9 mouse cellular contexts compared by ENCODE assay signal in genomic region chr15:25358680-25359097, GRCm38 (mm10). TPM values are rescaled to one million over a fixed set of nuclear protein-coding genes. Genes with fewer than 3 reads are reported as not detected.
A peak's percentile ranks its signal among the peaks of the same experiment; 100 is the strongest.
DNase-seq lines count a peak whose midpoint lies in the region; ATAC-seq and TF ChIP-seq lines count a peak whose summit lies in the region.
"Had no signal": no experiment of that assay in that cellular context is flagged by ENCODE, and none has a peak within 500 bp of the region (broad histone marks: within the 10 kb centered on the region; RNA-seq: fewer than 3 reads in every experiment).

No protein-coding gene starts in this region.

- H3K4me2 ChIP-seq in forebrain, embryonic 12.5 days, result peak overlapping the region; percentile 38
- peak overlapping the region; percentile 45 for H3K4me2 ChIP-seq in neural tube, embryonic 15.5 days
- H3K4me2 ChIP-seq in intestine, postnatal 0 days (replicated peaks; ENCODE audit: low read depth), result no peak overlapping the region

- no peak for TF ChIP-seq CTCF in intestine, postnatal 0 days (IDR thresholded peaks at IDR 0.05; ENCODE audit: low read depth)

- no peaks in the 10 kb centered on the region for H3K27me3 ChIP-seq in forebrain, embryonic 12.5 days
- no peaks in the 10 kb centered on the region for H3K27me3 ChIP-seq in neural tube, embryonic 15.5 days (replicated peaks)
- no peaks in the 10 kb centered on the region; the same call in 1 of the 2 replicates for H3K27me3 ChIP-seq in intestine, postnatal 0 days (replicated peaks; ENCODE audit: control insufficient read depth, insufficient read depth, low read length)

- peaks cover 34% of the 10 kb centered on the region for H3K4me1 ChIP-seq in forebrain, embryonic 12.5 days
- H3K4me1 ChIP-seq in neural tube, embryonic 15.5 days, result peaks cover 28% of the 10 kb centered on the region
- no peaks in the 10 kb centered on the region for H3K4me1 ChIP-seq in intestine, postnatal 0 days (replicated peaks; ENCODE audit: control insufficient read depth, insufficient read depth, low read length)

- no peak overlapping the region for H3K9ac ChIP-seq in forebrain, embryonic 12.5 days
- 0 out of 2 replicates have a peak overlapping the region, but pooled peaks have one; percentile 26 for H3K9ac ChIP-seq in neural tube, embryonic 15.5 days (replicated peaks)
- no peak overlapping the region for H3K9ac ChIP-seq in intestine, postnatal 0 days (ENCODE audit: low read depth, low read length)

- 24% methylated on average over 14 of the region's 14 CpGs for WGBS in forebrain, embryonic 12.5 days
- 43% methylated on average over 14 of the region's 14 CpGs for WGBS in neural tube, embryonic 15.5 days
- 67% methylated on average over 14 of the region's 14 CpGs for WGBS in intestine, postnatal 0 days

- peak; percentile 45; the same call in 1 of the 2 replicates for ATAC-seq in forebrain, embryonic 12.5 days (ENCODE audit: low FRiP score)
- peak; percentile 60; the same call in 1 of the 2 replicates for ATAC-seq in neural tube, embryonic 15.5 days (ENCODE audit: low FRiP score)
- ATAC-seq in intestine, postnatal 0 days, result no peak

- 0 out of 2 replicates have a peak overlapping the region, but pooled peaks have one; percentile 13 for H3K27ac ChIP-seq in forebrain, embryonic 12.5 days
- 0 out of 2 replicates have a peak overlapping the region, but pooled peaks have one; percentile 18 for H3K27ac ChIP-seq in neural tube, embryonic 15.5 days (replicated peaks)
- no peak overlapping the region for H3K27ac ChIP-seq in intestine, postnatal 0 days (ENCODE audit: low read depth, low read length)

- no peak overlapping the region for H3K4me3 ChIP-seq in forebrain, embryonic 12.5 days (replicated peaks)
- H3K4me3 ChIP-seq in neural tube, embryonic 15.5 days (replicated peaks), result no peak overlapping the region
- no peak overlapping the region for H3K4me3 ChIP-seq in intestine, postnatal 0 days (ENCODE audit: low read depth, low read length)
- H3K4me3 ChIP-seq: myocyte had no signal

- no peaks in the 10 kb centered on the region for H3K9me3 ChIP-seq in forebrain, embryonic 12.5 days
- no peaks in the 10 kb centered on the region for H3K9me3 ChIP-seq in neural tube, embryonic 15.5 days (replicated peaks)
- H3K9me3 ChIP-seq in intestine, postnatal 0 days (ENCODE audit: control insufficient read depth), result no peaks in the 10 kb centered on the region

- H3K36me3 ChIP-seq in forebrain, embryonic 12.5 days (replicated peaks), result 0 out of 2 replicates have a peak, but pooled peaks cover 2% of the 10 kb centered on the region
- H3K36me3 ChIP-seq in neural tube, embryonic 15.5 days, result no peaks in the 10 kb centered on the region
- no peaks in the 10 kb centered on the region for H3K36me3 ChIP-seq in intestine, postnatal 0 days (ENCODE audit: control insufficient read depth, insufficient read depth)

- DNase-seq in embryo, embryonic 11 days, result peak; percentile 23
- DNase-seq in embryo, embryonic 10.5 days (ENCODE audit: low spot score), result no peak
- DNase-seq in kidney, postnatal 14 days, result peak; percentile 5
- DNase-seq in kidney, postnatal 25 days, result no peak
- no peak for DNase-seq in ovary, adult 18-20 months (ENCODE audit: low spot score)

RNA-seq across cellular contexts. Expression of gene Basp1, which starts 54.9 kb away (rescaled TPM):
- polyA plus RNA-seq in forebrain, embryonic 12.5 days (2016; fragmentation: Nextera tagmentation; extraction: Ambion mirVana), result 154 and 231 TPM in 2 replicates
- polyA plus RNA-seq in neural tube, embryonic 15.5 days (2015; fragmentation: Nextera tagmentation; extraction: Ambion mirVana), result 215 and 360 TPM in 2 replicates
- 13.9 and 14.1 TPM in 2 replicates for polyA plus RNA-seq in intestine, postnatal 0 days (2015; fragmentation: Nextera tagmentation; extraction: Ambion mirVana)

Comparison
In these comparisons a context has a peak if more than half of its experiments do, and no peak if none do; other contexts are left out.
1. DNase-seq: peak in embryo, embryonic 11 days (single experiment) and kidney, postnatal 14 days (single experiment); none in embryo, embryonic 10.5 days (single experiment), kidney, postnatal 25 days (0 of 2) and ovary, adult 18-20 months (single experiment).
2. RNA of gene Basp1, which starts 54.9 kb away (polyA plus RNA-seq): 215 to 360 TPM in neural tube, embryonic 15.5 days and 154 to 231 TPM in forebrain, embryonic 12.5 days; 13.9 to 14.1 TPM in intestine, postnatal 0 days; every median in the first group is over 10 times any median in the second.